Mouse (Mus musculus) lung, adult 2 months (tissue): ENCODE data around the gene Dennd2a.

Source experiments
- CTCF ChIP-seq: fragments of 200-500 bp; IDR thresholded peaks from 2 replicates; pipeline ENCODE4 v1.5.1; 2011; ENCODE audit warnings: mild to moderate bottlenecking, low read length, control low read depth; ENCODE audit not compliant: insufficient read depth
- POLR2A ChIP-seq: fragments of 200-500 bp; IDR thresholded peaks from 2 replicates; pipeline ENCODE4 v1.6.1; 2011; ENCODE audit warnings: low read depth, mild to moderate bottlenecking, control low read depth, low read length, borderline replicate concordance; ENCODE audit errors: extremely low read depth

DNA sequence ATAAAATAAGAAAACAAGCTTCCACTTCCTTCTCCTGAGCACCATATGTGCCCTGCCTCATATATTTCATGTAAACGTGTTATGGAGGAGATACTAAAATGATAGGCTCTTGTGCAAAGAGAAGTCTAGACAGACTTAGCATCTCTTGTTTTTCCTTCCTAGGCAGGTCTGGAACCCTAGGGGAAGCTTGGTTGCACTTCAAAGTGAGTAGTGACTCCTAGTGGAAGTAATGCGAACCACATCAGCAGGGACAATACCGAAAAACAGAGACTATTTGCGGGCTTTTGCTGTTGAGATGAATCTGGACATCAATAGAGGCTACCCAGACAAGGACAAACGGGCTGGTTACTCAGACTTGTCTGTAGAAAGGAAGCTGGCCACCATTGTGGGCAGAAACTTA, 9.9 kb upstream of the Dennd2a start:
- TF ChIP-seq CTCF: 0 out of 2 replicates have a peak, but pooled peaks have one; percentile 6
- no peak for TF ChIP-seq POLR2A
